Mouse (Mus musculus): ENCODE data around the gene Gm17387.
"Not testable (repeated sequence)": the region's sequence is repeated elsewhere in the genome, so short reads cannot be mapped to it uniquely, and the experiment has no call there.

Gene Gm17387

DNA sequence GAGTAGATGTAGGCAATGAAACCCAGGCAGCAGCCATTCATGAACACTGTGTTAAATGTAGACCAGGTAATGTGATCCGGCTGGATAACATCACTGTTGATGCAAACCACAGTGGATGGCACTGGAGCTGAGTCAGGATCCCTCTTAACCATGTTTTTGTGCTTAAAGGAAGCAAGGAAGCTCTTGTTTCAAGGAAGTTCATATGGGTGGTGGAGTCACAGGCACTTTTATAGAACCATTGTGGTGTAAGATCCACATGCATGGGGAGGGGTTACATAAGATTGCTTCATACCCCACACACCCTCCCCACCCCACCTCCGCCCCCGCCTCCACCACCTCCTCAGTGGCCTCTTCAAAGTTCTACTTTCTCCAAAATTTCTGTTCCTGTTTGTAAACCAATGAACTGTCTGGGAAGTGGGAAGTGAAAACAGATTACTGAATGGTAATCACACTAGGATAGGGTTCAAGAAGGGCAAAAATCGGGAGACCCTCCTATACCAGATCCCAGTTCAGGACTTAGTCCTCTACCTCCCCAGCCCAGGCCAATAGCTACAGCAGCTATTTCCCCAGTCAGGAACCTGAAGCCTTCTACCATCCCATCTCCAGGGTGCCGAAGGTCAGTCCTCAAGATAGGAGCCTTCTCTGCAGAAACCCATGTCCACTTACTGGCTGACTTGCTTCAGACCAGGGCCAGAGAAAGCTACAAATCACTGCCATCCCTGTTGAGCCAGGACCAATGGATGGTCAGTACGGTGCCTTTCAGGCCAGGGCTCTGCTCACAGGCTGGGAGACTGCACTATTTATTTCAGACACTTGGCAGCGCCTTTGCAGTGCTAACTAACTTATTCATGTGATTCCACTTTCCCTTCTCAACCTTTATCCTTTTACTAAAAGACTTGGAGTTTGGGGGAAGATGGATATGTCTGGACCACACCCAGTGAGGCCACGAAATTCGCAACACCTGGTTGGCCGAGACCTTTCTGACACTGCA is 11.9 kb upstream of the Gm17387 start:
- DNase-seq: no peak

DNA sequence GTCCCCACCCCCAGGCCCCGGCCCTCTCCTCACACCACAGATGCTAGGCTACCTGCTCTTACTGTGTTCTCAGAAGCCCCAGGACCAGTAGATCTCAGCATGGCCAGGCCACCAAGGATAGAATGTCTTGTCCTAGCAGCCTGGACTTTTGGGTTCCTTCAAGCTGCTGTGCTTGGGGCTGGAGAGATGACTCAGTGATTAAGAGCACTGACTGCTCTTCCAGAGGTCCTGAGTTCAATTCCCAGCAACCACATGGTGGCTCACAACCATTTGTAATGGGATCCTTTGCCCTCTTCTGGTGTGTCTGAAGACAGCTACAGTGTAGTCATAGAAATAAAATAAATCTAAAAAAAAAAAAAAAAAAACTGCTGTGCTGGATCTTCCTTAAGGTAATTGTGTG is 11.1 kb upstream of the Gm17387 start, which contains the start of gene Ifitm6:
Ifitm6 (minus strand) TSS at position 101 of the 400 bp plus-strand sequence.
- not testable (repeated sequence) for DNase-seq

DNA sequence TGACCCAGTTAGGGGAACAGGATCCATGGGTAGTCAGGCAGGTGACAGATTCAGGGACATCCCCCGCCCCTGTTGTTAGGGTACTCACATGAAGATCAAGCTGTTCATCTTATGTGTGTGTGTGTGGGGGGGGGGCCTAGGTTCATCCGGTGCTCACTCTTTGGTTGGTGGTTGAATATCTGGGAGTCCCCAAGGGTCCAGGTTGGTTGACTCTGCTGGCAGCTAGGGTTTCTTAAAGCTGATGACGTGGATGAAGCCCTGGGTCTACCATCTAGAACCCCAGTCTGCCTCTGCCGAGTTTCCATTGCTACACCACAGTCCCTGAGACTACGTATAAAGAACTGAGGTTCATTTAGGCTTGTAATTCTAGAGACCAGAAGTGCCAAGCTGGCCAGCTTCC is 9.9 kb upstream of the Gm17387 start:
- no peak for DNase-seq

DNA sequence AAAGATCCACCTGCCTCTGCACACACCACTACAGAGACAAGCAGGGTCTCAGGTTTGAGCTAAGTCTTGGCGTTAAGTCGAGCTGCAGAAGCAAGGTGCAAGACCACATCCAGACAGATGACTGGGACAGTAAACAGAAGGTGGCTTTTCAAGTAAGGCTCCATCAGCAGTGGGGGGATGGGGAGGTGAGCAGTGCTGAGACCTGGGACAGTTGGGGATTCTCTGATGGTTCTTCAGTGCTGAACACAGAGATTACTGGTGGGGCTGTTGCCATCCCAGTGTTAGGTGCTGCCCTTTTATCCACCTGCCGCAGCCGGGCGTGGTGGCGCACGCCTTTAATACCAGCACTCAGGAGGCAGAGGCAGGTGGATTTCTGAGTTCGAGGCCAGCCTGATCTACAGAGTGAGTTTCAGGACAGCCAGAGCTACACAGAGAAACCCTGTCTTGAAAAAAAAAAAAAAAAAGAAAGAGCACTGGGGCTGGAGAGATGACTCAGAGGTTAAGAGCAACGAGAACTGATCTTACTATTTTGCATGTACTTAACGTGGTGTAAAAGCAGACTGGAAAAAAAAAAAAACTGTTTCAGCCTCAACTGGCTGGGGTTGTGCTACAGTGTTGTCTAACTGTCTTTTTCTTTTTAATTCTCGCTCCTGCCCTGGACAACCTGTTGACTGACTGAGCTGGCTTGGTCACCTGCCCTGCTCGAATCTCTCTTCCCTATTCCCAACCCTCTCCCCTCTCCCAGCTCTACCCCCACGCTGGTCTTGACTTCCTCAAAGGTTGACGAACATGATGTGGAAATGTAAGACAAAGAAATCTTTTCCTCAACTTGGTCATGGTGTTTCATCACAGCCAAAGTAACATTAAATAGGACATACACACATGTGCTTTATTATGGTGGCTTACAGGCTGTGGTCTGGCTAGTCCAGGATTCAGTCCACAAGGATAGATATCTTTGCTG is 7.2 kb upstream of the Gm17387 start:
- no peak for DNase-seq

DNA sequence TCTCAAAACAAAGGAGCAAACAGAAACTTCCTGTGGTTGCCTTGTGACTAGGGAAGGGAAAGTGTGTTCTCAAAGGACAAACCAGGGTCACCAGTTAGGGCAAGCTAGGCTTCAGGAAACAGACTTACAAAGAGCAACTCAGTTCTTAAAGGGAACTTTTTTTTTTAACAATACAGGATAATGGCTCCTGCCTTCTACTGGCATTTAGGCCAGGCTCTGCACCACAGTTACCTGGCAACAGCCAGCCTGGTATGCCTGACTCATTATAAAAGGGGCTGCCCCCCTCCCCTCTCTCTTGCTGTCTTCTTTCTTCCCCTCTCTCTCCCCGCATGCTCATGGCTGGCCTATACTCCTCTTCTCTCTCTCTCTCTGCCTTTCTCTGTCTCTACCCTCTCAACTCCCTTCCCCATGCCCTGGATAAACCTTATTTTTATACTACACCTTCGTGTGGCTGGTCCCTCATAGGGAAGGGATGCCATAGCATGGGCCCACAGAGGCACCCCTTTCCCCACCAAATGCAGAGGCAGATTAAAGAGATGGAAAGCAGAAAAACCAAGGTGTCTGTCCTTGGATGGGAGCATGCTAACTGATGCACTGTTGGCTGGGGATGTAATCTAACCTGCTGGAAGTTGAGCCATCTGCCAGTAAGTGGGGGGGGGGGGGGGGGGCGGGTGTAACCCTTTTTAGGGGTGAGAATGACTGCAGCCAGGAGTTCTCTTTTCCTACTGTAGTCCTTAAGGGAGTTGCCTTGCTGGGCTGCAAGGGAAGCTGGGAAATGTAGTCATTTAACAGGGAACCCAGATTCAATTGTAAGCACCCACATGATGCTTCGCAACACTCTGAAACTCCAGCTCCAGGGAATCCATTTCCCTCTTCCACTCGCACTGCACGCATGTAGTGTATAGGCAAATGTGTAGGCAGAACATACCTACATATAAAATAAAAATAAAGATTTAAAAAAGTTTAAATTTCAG is 3.8 kb upstream of the Gm17387 start:
- no peak for DNase-seq

DNA sequence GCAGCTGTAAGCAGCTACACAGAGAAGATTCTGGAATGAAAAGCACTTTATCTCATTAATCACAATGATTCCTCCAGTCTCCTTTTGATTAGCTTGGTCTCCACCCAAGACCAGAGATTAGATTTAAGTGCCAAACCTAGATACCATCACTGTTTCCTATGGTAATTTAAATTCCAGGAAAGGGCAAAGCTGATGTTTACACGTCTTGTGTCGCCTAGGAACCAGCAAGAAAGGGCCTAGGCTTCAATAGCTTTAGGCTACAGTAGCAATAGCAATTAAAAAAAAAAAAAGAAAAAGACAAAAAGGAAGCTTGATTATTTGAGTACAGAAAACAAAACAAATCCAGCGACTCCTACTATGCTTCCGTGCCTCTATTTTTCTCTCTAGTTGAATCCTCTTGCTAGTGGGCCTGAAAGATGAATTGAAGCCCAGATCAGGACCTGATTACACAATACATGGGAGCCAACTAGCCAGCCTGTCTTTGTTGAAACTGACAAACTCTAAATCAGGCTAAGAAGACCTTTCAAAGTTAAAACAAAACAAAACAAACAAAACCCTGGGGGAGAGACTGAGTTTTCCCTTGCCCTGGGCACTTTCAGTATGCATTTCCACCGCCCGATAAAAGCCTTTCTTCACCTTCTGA is 2.7 kb upstream of the Gm17387 start:
- no peak for DNase-seq

DNA sequence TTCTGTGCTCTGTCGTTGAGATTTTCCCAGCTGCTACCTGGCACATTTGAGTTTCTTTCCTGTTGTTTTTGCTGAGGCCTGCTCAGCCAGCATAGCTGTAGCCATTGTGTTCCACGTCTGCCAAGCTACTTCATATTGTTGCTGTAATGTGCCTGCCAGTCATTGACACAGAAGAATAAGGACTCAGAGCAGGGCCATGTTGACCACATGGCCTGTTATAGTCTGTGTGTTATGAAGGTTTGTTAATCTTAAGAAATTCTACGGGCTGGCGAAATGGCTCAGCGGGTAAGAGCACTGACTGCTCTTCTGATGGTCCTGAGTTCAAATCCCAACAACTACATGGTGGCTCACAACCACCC is 2.2 kb upstream of the Gm17387 start:
- no peak for DNase-seq

DNA sequence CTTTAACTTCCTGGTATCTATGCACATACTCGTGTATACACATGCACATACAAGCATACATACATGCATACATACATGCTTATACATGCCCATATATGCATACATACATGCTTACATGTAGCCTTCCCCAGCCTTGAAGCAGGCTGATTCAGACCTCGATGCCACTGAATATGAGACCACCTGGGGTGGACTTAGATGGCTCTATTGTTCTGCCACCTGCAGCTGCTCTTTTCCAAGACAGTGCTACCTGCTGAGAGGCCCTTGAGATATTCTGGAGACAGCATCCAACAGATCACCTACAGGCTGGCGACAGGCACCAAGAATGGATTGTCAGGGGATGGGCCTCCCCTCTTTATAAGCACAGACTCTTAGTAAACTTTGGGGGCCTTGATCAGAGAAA is 1.5 kb downstream of the Gm17387 start:
- DNase-seq: no peak

DNA sequence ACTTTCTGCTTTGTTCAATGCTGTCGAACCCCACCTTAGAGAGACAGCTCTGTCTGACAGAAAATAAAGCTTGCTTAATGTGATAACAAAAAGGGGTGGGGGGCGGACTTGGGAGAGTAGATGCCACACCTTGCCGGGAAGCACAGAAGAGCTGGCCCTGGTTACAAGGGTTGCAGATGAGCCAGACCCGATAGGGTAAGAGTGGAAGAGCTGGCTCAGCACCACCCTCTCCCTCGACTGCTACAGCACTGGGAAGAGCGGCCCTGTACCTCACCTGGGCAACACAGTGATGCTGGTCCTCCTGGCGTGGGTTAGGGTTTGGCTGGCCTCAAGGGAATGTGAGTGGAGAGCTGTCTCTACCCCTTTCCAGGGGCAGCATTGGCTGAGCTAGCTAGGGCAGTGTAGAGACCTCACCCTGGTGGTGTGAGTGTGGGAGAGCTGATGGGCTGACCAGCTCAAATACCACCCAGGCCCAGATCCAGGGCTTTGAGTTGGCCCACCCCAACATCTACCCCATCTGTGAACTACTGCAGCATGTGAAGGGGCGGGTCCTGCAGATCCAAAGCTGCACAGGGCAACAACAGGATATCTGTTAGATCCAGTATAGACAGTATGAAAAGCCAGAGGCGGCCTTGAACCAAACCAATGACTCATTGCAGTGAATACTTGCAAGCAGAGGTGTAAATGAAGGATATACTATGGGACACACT is 3.7 kb downstream of the Gm17387 start:
- no peak for DNase-seq

DNA sequence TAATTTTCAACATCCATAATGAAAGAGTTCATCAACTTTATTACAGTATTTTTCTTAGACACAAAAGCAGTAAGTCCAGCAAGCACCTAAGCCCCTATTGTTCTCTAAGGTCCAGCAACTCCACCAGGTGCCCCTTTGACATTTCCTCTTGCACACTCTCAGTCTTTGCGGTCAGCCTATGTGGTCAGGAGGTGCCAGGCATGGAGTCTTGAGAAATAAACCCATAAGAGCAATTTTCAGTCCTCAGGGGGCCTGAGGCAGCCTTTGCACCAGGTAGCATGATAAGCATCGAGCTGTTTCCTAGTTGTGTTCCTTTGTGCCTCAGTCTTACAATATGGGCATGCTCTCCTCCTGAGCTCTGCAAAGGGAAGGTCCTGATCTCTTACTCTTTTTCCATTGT is 7.7 kb downstream of the Gm17387 start:
- not testable (repeated sequence) for DNase-seq

DNA sequence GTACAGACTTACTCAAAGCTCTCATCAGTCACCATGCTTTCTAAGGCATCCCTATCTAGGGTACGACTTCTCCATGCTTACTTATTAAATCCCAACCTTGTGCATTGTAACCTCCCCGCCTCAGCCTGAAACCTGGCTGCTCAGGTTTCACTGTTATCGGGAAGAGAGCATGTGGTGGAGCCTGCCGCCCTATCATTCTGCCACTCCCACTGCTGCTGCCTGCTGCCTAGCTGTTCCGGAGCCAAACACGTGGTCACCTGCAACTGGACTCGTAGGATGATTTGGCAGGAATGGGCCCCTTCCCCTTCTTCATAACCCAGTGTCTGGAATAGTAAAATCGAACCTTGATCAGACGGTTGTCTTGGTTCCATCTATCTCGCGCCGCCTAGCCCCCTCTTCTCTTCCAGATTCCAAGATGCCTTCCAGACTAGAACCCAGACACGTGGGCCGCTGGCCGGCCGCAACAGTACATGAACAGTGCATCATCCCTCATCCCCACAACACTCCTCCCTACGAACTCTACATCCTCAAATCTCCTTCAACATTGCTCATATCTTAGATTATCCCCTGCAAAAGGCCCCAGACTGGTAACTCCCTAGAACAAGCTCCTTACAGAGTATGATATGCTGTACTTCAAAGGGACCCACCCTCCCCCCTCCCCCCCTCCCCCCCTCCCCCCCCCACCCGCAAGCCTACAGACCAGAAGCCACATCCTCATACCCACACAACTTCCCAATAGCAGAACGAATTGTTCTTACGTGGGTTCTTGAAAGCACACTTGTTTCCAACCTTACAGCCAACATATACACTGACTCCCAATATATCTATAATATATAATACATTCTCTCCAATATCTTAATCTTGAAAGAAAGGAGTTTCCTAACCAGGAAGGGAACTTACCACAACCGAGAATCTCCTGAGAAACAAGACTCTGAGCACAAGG is 9.4 kb downstream of the Gm17387 start:
- no peak for DNase-seq

DNA sequence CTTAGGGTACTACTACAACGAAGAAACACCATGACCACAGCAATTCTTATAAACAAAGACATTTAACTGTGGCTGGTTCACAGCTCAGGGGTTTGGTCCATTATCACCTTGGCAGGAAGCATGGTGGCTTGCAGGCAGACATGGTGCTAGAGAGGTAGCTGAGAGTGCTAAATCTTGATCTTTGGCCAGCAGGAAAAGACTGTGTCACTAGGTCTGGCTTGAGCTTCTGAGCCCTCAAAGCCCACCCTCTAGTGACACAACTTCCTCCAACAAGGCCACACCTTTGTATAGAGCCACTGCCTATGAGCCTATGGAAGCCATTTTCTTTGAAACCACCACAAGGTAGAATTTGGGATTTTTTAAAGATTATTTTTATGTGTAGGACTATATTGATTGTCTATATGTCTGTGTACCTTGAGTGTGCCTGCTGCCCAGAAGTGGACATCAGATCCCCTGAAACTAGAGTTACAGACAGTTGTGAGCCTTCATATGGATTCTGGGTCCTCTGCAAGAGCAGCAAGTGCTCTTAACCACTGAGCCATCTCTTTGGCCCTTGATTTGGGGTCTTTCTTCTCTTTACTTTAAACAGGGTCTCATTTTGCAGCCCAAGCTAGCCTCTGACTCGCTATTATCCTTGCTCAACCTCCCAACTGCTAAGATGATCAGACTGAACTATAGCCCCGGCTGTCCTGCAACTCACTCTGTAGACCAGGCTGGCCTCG is 10.6 kb downstream of the Gm17387 start:
- no peak for DNase-seq

DNA sequence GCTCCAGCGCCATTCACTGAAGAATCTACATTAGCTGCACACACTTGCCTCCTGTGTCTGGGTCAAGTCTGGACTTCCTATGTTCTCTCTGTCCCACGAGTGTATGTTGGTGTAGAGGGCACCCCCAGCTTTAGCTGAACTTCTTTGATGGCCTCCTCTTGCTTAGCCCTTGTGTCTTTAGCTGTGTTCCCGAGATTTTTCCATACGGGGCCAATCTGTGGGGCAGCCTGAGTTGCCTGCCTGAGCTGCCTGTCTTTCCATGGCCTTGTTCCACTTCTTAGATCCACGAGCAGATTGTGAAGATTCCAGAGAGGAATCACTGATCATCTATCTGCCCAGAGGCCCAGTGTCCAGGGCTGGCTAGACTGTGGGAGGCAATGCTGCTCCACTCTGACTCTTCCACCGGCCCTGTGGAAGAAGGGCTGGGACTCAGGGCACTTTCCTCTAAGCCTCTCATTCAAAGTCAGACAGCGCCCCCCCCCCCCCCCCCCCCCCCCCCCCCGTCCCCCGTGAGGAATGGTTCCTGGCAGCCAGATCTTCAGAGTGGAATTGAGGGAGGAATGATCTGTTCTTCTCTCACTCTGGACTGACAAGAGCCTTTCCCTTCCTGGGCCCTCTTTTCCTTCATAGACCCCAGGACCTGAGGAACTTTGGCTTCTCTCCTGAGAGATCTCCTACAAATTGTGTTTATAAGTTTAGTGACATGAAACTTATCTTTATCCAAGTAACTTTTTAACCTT is 12.1 kb downstream of the Gm17387 start:
- DNase-seq: no peak

DNA sequence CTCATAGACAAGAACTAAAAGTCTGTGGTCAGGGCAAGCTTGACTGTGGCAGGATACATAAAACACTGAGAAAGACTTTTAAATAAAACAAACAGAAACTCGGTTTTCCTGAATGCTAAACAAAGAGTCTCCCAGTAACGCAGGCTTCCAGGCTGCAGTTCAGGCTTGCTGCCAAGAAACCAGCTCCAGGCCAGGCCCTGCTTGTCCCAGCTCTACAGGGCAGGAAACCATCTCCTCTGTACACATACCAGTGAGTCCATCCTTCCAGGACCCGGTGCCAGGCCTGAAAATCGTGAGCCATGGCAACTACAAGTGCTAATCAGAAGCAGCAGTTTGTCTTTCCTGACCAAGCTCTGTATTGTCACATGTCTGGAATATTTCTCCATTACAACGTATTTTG is 12.7 kb downstream of the Gm17387 start:
- DNase-seq: no peak

DNA sequence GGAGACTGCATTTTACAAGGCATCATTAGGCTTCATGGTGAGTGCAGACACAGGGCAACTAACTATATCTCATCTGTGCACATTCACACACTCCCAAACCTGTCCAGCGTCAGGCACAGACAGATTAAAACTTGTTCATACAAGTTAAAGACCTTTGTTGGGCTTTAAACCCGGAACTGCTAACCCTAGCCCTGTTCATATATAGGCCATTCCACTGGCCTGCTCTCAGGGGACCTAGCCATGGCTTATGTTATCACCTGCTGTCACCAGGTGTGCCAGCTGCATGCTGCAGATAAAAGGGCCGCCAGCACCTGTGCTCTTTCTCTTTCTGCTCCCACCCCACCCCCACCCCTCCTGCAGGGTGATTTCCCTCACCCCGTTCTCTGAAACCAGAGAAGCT is 13.6 kb downstream of the Gm17387 start:
- DNase-seq: no peak

DNA sequence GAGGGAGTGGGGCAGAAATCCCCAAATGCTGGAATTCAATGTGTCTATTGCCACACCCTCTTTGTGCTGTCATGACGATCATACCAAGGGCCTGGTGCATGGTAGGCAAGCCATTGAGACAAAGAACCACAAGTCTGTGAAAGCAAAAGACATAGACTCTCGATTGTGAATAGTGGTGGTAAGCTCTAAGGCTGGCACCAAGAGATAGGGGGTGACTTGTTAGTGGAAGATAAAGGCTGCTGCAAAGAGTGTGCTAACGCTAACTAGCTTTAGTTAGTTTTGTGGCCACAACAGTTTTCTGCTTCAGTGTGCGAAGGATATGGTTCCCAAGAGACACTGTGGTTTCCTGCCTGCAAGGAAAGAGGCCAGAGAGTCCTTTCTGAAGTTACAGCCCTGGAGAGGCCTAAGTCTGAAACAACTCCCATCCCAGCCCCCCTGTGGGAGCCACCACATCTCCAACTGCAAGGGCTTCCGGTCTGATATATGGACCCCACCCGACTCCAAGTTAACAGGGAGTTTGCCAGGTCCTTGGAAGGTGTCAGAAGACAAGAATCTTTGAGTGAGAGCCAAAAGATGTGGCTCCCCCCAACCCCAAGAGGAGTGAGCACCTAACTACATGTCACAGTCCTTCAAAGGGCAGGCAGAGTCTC is 18.1 kb downstream of the Gm17387 start:
- DNase-seq: no peak

DNA sequence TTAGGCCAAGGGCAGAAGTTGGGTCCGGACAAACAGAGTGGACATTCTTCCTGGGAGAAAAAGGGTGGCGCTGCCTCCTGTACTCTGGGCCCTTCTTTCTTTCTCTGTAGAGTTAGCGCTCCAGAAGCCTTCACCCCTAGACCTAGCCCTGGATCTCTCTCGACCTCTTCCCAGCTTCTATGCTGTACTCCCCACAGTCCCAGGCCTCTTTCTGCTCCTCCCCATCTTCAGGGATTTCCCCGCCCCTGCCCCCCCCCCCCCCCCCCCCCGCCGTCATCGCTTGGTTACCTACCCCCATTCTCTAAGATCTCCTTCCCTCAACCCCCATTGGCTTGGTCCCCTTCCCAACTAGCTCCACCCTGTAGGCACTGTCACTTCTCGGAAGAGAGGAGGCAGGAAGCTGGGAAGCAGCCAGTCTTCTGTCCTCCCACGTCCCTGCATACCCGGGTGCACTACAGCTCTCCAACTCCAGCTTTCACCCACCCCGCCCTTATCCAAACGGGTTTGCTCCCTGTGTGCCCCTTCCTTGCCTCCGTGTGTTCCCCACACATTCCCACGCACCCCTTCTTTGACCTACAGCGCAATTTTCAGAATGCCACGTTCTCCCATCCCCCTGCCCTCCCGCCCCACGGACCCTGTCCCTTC is 18.8 kb downstream of the Gm17387 start:
- DNase-seq: no peak
